Mouse (Mus musculus): Measurements from ENCODE around the gene Lmntd1. TPM values are rescaled to one million over a fixed set of nuclear protein-coding genes. Genes with fewer than 3 reads are reported as not detected.

Lmntd1 gene
- total RNA-seq (2023) = under 1 TPM; 0.23 to 0.27 TPM

DNA sequence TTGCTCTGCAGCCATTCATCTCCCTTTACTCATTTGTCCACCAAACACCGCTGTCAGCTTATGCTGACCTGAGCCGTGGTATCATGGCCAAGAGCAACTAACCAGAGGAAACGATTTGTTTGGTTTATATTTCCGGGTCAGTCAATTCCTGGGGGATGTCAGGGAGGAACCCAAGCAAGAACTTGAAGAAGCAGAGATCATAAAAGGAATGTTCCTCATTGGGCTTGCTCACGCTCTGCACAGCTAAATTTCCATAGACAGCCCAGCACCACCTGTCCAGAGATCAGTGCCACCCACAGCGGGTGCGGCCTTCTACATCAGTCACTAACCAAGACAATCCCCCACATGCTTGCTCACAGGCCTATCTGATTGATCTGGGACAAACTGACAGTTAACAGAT is at the start of gene Lmntd1:
TSS of gene Lmntd1 (minus strand) at position 101 of the 400 bp plus-strand sequence.

DNA sequence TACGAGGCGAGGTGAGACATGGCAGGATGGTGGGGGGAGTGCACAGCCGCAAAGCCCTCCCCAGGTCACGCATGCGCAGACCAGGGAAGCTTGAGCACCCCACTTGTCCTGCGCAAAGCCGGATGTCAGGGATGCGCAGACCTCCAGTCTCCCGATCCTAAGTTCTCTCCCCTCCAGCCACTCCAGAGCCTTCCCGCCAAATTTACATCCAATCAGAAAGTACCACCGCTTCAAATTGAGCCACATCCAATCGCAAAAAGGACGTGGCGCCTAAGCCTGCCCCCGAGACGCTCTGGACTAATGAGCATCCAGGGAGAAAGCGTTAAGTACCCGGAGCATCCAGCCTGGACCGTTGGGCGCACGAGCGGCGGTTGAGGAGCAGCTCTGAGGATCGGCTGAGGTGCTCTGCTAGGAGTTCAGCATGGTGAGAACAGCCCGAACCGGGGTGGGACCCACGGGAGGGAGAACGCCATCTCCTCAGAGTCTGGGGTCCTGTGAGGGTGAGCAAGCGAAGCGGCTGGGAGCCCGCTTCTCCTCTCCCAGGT is 1.6 kb upstream of the Lmntd1 start, which contains the start of gene Tuba3b:
TSS of gene Tuba3b (plus strand) at position 92 of the 545 bp plus-strand sequence.

Other genes with a start within 250 kb of the Lmntd1 start
- not detected for gene Tuba3b, start 1.4 kb upstream of the Lmntd1 start, total RNA-seq (2023)
- 1 to 10 TPM; 2.9 to 4.5 TPM for gene Rassf8, start 132.4 kb upstream of the Lmntd1 start, total RNA-seq (2023)